Mouse (Mus musculus) urinary bladder, postnatal 0 days (tissue): Measurements from ENCODE around the gene Ache. TPM values are rescaled to one million over a fixed set of nuclear protein-coding genes. Genes with fewer than 3 reads are reported as not detected.

ENCODE experiments used
- microRNA-seq: library from miRNA; unstranded; fragments of <30 nt; microRNA quantifications from one replicate; pipeline ENCODE4, GENCODE M21; 2016
- polyA plus RNA-seq: library from polyadenylated mRNA; unstranded; fragments of >200 nt; fragmentation: Nextera tagmentation; extraction: Ambion mirVana; gene quantifications from 2 replicates; pipeline ENCODE4 v1.2.1, GENCODE M21; 2015

Gene Ache
- 0.51 and 0.58 TPM in 2 replicates for polyA plus RNA-seq

DNA sequence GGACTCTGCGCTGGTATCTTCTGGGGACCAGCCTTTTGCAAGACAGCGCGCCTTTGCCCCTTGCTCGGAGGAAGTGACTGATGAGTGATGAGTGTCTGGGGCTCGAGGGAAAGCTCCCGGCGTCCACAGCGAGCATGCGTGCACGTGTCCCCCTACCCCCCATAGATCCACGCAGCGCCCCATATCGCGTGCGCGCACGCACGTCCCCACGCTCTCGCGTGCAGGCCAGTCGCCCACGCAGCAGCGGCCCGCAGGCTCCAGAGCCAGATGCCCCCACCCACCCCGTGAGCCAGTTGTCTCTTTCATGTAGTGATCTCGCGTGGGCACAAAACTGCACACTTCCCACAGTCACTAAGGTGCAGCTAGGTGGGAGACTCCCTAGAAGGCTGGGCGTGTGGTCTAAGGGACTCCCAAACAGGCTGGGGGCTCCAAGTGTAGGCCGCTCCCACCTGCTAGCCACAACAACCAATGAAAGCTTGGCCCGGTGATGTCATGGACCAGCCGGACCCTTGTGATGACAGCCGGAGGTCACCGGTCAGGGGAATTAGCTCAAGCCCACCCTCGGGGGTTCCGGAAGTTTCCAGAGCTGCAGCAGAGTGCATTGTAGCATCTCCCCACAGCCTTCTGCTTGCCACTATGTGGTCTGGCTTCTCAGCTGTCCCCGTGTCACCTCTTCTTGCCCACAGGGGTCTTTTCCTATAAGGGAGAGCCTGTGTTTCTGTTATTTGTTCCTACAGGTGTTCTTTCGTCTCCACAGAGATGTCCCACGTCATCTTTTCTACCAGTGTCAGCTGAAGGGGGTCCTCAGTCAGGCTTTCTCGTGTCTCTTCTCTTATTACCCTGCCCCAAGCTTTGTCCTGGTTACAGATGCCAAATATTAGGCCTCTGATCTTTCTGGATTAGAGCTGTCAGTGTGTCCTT lies at the start of gene Ache:
Ache (plus strand) TSS at position 488 of the 921 bp plus-strand sequence.

GRCm38 (mm10) chr5:137293839-137294743 lies 6.8 kb downstream of the Ache start, which contains the start of gene Ufsp1:
TSS of gene Ufsp1 (plus strand) at chr5:137294629.

DNA sequence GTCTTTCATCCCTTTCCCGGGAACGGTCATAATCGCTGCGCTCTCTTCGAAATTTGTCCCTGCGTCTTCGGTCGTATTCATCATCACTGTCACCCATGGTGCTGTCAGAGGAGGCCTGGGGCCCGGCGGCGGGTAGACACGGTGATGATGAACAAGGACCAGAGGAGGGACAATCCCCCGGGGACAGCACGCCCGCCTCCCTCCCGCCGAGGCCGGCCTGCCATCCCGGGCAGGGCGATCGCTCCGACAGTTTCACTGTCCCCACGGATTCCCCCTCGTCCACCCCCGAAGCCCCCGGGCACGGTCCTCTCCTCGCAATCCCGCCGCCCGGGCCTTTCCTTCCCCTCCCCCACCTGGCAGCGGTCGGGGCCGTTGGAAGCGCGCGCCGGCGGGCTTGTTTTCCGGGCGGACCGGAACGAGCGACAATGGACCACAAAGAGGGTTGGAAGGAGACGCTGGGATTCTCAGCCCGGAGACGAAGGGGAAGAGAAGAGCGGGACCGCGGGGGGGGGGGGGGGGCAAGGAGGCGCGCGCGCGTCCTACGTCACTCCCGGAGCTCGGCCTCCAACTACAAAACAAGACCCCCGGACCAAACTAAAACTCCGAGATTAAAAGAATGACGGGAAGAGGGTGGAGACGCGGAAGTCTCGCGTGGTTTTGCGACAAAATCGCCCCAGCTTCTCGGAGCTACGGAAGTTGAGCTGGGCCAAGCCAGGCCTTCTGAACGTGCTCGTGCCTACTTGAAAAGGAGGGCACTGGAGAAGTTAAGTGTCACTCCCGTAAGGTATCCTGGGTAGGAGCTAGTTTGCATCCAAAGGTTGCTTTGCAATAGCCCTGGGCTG lies 20.0 kb downstream of the Ache start, which contains the start of gene Srrt:
Srrt (minus strand) TSS at position 604 of the 842 bp plus-strand sequence.

DNA sequence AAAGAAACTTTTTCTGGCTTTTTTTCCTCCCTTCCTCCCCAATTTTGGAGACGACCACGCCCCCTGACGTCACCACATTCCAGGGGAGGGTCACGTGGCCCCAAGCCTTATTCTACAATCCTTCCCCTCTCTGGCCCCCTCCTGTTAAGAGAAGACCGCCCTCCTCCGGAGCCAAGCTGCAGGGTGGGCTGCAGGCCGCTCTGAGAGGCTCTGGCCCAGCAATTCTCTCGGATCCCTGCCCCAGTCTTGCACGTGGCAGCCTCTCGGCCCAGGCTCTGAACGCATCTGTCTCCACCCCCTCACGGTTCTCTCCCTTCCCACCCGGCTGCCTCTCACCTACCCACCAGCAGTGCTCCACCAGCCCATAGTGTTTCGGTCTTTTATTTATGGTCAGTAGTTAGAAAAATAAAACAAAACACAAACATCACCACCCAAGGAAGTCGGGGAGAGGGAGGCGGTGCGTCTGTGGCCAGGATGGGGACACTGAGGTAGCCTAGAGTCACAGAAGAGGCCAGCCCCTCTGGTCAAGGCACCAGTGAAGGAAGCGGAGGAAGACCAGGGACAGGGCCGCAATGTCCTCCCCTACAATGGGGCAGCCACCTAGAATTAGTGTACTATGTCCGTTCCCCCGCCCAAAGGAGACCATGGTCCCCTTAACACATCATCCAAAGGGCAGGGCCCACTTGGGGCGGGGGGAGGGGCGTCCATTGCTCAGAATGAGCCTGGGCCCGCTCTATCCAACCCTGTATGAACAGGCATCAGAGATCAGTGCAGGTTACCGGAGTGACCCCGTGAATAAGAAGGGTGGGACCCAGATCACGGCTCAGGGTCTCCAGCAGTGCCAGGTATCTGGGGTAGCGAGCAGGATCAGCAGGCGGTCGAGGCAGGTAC lies 27.1 kb downstream of the Ache start, which contains the start of gene Trip6:
Trip6 (minus strand) TSS at position 212 of the 891 bp plus-strand sequence.

GRCm38 (mm10) chr5:137333512-137334174 lies 46.3 kb downstream of the Ache start, which contains the start of gene Slc12a9:
TSS of gene Slc12a9 (minus strand) at chr5:137333597.

Small RNA genes lying within 50 kb of the gene (microRNA-seq; reads per million reads assigned to microRNA genes)
- gene Mir7036 (not detected), gene Mir8116 (not detected)

Other genes starting within 250 kb of the Ache start
- gene Ap1s1, start 241.4 kb upstream of the Ache start, polyA plus RNA-seq, result 138 and 150 TPM in 2 replicates
- 2.4 and 4.6 TPM in 2 replicates for gene Serpine1, start 215.3 kb upstream of the Ache start, polyA plus RNA-seq
- 6.0 and 8.6 TPM in 2 replicates for gene Trim56, start 171.3 kb upstream of the Ache start, polyA plus RNA-seq
- gene Muc3, start 138.2 kb upstream of the Ache start, polyA plus RNA-seq, result 0.17 TPM in 1 of 2 replicates, not detected in the other
- gene Muc3a, start 75.1 kb upstream of the Ache start, polyA plus RNA-seq, result 8.6 and 9.4 TPM in 2 replicates
- gene Ufsp1, start 7.1 kb downstream of the Ache start, polyA plus RNA-seq, result 7.9 and 9.2 TPM in 2 replicates
- 36.3 and 36.5 TPM in 2 replicates for gene Srrt, start 20.2 kb downstream of the Ache start, polyA plus RNA-seq
- gene Trip6, start 26.9 kb downstream of the Ache start, polyA plus RNA-seq, result 62.3 and 68.0 TPM in 2 replicates
- gene Slc12a9, start 46.1 kb downstream of the Ache start, polyA plus RNA-seq, result 6.9 and 8.4 TPM in 2 replicates
- 13.3 and 15.7 TPM in 2 replicates for gene Ephb4, start 62.6 kb downstream of the Ache start, polyA plus RNA-seq
- gene Zan, start 189.5 kb downstream of the Ache start, polyA plus RNA-seq, result 0.08 and 0.11 TPM in 2 replicates
- gene Pop7, start 215.0 kb downstream of the Ache start, polyA plus RNA-seq, result 36.8 and 39.2 TPM in 2 replicates
- gene Gigyf1, start 231.0 kb downstream of the Ache start, polyA plus RNA-seq, result 5.4 and 7.0 TPM in 2 replicates
- not detected in 2 replicates for gene Epo, start 245.7 kb downstream of the Ache start, polyA plus RNA-seq
- gene Gnb2, start 246.0 kb downstream of the Ache start, polyA plus RNA-seq, result 303 and 312 TPM in 2 replicates